Mouse (Mus musculus) embryonic facial prominence, embryonic 12.5 days (tissue): ENCODE measurements at regions not wholly inside any gene's neighbourhood (a gene's known extent, or its start where the extent isn't known, plus 50 kb on each side); places are given as distances from the start of the nearest gene placed in this dataset.

Experiments
- ATAC-seq: fragments of 200-750 bp; cut with Nextera tagmentation; 2 replicates; pipeline ENCODE4 v1.8.0; 2017; ENCODE audit not compliant: insufficient number of reproducible peaks, insufficient read depth, low FRiP score, low TSS enrichment
- H3K27ac ChIP-seq: fragments of 300-500 bp; sonication (generic); 2 replicates; pipeline ENCODE4 v1.5.1; 2016; ENCODE audit warnings: mild to moderate bottlenecking
- H3K27me3 ChIP-seq: fragments of 300-500 bp; sonication (generic); 2 replicates; pipeline ENCODE4 v1.6.1; 2016; ENCODE audit warnings: mild to moderate bottlenecking, moderate library complexity
- H3K36me3 ChIP-seq: fragments of 300-500 bp; sonication (generic); 2 replicates; pipeline ENCODE4 v1.6.1; 2016; ENCODE audit warnings: mild to moderate bottlenecking
- H3K4me1 ChIP-seq: fragments of 300-500 bp; sonication (generic); 2 replicates; pipeline ENCODE4 v1.6.1; 2016
- H3K4me2 ChIP-seq: fragments of 300-500 bp; sonication (generic); replicated peaks from 2 replicates; pipeline ENCODE4 v1.6.1; 2016; ENCODE audit warnings: mild to moderate bottlenecking, moderate library complexity
- H3K4me3 ChIP-seq: fragments of 300-500 bp; sonication (generic); 2 replicates; pipeline ENCODE4 v1.5.1; 2016; ENCODE audit warnings: mild to moderate bottlenecking
- H3K9ac ChIP-seq: fragments of 300-500 bp; sonication (generic); 2 replicates; pipeline ENCODE4 v1.6.1; 2016; ENCODE audit warnings: mild to moderate bottlenecking, moderate library complexity
- H3K9me3 ChIP-seq: fragments of 300-500 bp; sonication (generic); 2 replicates; pipeline ENCODE4 v1.6.1; 2016; ENCODE audit warnings: mild to moderate bottlenecking, moderate library complexity
- WGBS: fragments of 180-500 bp; shearing (Covaris S2); methylation state at CpG from one replicate; pipeline ENCODE4 v1.1.7; 2016; 5-methylcytosine and 5-hydroxymethylcytosine counted together

DNA sequence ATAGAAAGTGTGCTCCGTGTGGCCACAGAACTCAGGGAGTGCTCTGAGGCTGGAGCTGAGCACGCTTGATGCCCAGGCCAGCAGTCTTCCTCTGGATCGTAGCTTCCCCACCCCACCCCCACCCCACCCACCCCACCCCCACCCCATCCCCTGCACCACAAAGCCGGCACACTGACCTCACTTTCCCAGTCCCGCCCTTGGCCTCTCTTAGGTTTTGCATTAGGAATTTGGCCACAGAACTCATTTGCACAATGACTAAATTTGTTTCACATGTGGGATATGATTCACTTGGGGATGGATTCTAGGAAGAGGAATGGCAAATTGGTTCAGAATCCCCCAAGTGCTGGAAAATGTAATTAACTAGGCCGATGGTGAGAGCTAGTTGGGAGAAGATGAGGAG, 94.3 kb downstream of the Tmx1 start:
- WGBS, result 42% methylated on average over 6 of the region's 6 CpGs
- H3K27me3 ChIP-seq, result no peaks in the 10 kb centered on the region

GRCm38 (mm10) chr12:70549296-70549695, 96.4 kb downstream of the Tmx1 start:
- 78% methylated on average over 9 of the region's 9 CpGs for WGBS
- Histone ChIP-seq H3K4me1 (peaks cover 23% of the 10 kb centered on the region), H3K4me3 (no peak overlapping the region), H3K9me3 (no peaks in the 10 kb centered on the region), H3K36me3 (no peaks in the 10 kb centered on the region), H3K27ac (no peak overlapping the region), H3K4me2 (no peak overlapping the region), H3K9ac (no peak overlapping the region), H3K27me3 (no peaks in the 10 kb centered on the region)
- ATAC-seq, result no peak

More for the DNA sequence above, 94.3 kb downstream of the Tmx1 start:
- no peaks in the 10 kb centered on the region for H3K36me3 ChIP-seq
- H3K4me3 ChIP-seq, result no peak overlapping the region
- H3K4me1 ChIP-seq, result peaks cover 40% of the 10 kb centered on the region
- no peak for ATAC-seq
- H3K9ac ChIP-seq, result no peak overlapping the region
- H3K27ac ChIP-seq, result no peak overlapping the region
- no peak overlapping the region for H3K4me2 ChIP-seq
- no peaks in the 10 kb centered on the region for H3K9me3 ChIP-seq

- no peak overlapping the region for H3K27ac ChIP-seq
- no peak overlapping the region for H3K9ac ChIP-seq
- H3K4me3 ChIP-seq, result no peak overlapping the region
- H3K36me3 ChIP-seq, result no peaks in the 10 kb centered on the region
- ATAC-seq, result no peak
- H3K4me1 ChIP-seq, result no peaks in the 10 kb centered on the region
- no peak overlapping the region for H3K4me2 ChIP-seq
- no peaks in the 10 kb centered on the region for H3K27me3 ChIP-seq
- WGBS, result 63% methylated on average over 6 of the region's 6 CpGs
- no peaks in the 10 kb centered on the region for H3K9me3 ChIP-seq
Measured at GRCm38 (mm10) chr12:70553866-70554265, 101.0 kb downstream of the Tmx1 start.

DNA sequence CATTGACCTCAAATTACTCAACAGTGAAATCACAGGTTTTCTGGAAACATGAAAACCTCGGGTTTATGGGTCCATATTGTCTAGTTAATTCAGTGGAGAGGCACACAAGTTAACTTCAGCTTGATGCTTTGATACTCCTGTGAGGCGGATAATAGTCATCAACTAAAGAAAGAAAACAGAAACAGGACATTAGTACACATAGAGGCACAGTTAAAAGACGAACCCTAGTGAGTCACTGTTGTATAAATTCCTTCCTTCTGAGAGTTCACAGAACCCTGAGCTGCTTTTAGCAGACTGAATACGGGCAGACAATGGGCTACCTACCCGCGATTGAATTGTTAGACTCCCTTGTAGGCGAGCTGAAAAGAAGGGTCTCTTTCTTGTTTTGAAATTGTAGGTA, 101.7 kb downstream of the Tmx1 start:
- Histone ChIP-seq H3K9ac (no peak overlapping the region), H3K9me3 (no peaks in the 10 kb centered on the region), H3K4me2 (no peak overlapping the region), H3K27ac (no peak overlapping the region), H3K36me3 (no peaks in the 10 kb centered on the region), H3K4me1 (no peaks in the 10 kb centered on the region), H3K4me3 (no peak overlapping the region), H3K27me3 (no peaks in the 10 kb centered on the region)
- no peak for ATAC-seq
- WGBS, result 62% methylated on average over 7 of the region's 7 CpGs

- Histone ChIP-seq H3K4me3 (no peak overlapping the region), H3K36me3 (no peaks in the 10 kb centered on the region), H3K9me3 (no peaks in the 10 kb centered on the region), H3K9ac (no peak overlapping the region), H3K27me3 (no peaks in the 10 kb centered on the region), H3K4me2 (no peak overlapping the region), H3K4me1 (no peaks in the 10 kb centered on the region), H3K27ac (no peak overlapping the region)
- ATAC-seq, result no peak
- WGBS, result 84% methylated on average over 3 of the region's 3 CpGs
Measured at GRCm38 (mm10) chr12:70555723-70556122, 102.8 kb downstream of the Tmx1 start.

- 90% methylated on average over 6 of the region's 6 CpGs for WGBS
- no peaks in the 10 kb centered on the region for H3K9me3 ChIP-seq
- H3K4me1 ChIP-seq, result no peaks in the 10 kb centered on the region
- ATAC-seq, result no peak
- no peak overlapping the region for H3K4me2 ChIP-seq
- no peaks in the 10 kb centered on the region for H3K27me3 ChIP-seq
- no peak overlapping the region for H3K9ac ChIP-seq
- no peak overlapping the region for H3K4me3 ChIP-seq
- H3K27ac ChIP-seq, result no peak overlapping the region
- no peaks in the 10 kb centered on the region for H3K36me3 ChIP-seq
Measured at GRCm38 (mm10) chr12:70556820-70557219, 103.9 kb downstream of the Tmx1 start.

GRCm38 (mm10) chr12:70563446-70563845, 110.6 kb downstream of the Tmx1 start:
- H3K4me1 ChIP-seq, result no peaks in the 10 kb centered on the region
- no peaks in the 10 kb centered on the region for H3K36me3 ChIP-seq
- no peak overlapping the region for H3K4me2 ChIP-seq
- no peaks in the 10 kb centered on the region for H3K27me3 ChIP-seq
- WGBS, result 82% methylated on average over 4 of the region's 4 CpGs
- H3K4me3 ChIP-seq, result no peak overlapping the region
- H3K9ac ChIP-seq, result no peak overlapping the region
- no peaks in the 10 kb centered on the region for H3K9me3 ChIP-seq
- H3K27ac ChIP-seq, result no peak overlapping the region
- no peak for ATAC-seq

DNA sequence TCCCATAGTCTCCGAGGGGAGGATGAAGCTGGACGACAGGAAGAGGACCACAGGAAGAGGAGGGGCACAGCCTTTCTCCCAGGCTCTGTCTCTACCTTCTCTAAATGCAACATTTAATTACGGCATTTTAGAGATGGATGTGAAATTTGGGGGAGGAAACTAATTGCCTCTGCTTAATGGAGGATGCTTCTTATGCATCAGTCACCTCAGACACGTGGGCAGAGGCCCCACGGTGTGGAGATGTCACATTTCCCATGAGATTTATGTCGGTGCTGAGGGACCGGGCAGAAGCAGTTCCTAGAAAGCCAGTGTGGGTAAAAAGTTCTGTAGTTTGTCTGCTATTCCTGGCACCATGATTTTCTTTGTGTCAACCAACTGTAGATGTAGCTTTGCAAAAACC, 122.8 kb downstream of the Tmx1 start:
- Histone ChIP-seq H3K4me2 (no peak overlapping the region), H3K9me3 (no peaks in the 10 kb centered on the region), H3K36me3 (no peaks in the 10 kb centered on the region), H3K27me3 (no peaks in the 10 kb centered on the region), H3K4me3 (no peak overlapping the region), H3K4me1 (no peaks in the 10 kb centered on the region), H3K27ac (no peak overlapping the region), H3K9ac (no peak overlapping the region)
- ATAC-seq, result no peak
- 72% methylated on average over 7 of the region's 7 CpGs for WGBS

GRCm38 (mm10) chr12:70577769-70578168, 124.9 kb downstream of the Tmx1 start:
- Histone ChIP-seq H3K27ac (no peak overlapping the region), H3K9me3 (peaks cover 3% of the 10 kb centered on the region; the same call in 1 of the 2 replicates), H3K9ac (no peak overlapping the region), H3K4me1 (no peaks in the 10 kb centered on the region), H3K27me3 (no peaks in the 10 kb centered on the region), H3K4me3 (no peak overlapping the region), H3K36me3 (no peaks in the 10 kb centered on the region), H3K4me2 (no peak overlapping the region)
- no peak for ATAC-seq
- 82% methylated on average over 4 of the region's 4 CpGs for WGBS

DNA sequence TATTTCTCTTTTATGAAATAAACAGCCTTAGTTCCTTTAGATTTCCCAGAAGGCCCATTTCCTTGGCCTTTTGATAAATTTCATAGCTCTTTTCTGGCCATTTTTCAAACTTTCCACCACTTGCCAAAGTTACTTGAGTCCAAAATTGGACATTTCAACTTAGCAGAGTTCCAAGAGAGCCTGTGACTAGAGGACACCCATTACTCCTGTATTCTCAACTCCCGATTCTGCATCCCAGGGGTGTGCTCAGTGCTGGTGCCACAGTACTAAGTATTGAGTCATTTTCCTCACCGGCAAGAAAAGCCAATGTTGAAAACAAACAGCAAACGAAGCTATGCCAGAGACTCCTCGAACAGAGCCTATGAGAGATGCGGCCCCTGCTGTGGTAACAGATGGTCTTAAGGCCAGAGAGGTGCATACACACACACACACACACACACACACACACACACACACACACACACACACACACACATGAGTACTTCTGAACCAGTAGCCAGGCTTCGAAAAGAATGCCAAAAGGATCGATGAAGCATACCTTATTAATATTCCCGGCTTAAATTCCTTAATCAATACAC, 126.5 kb downstream of the Tmx1 start:
- Histone ChIP-seq H3K27ac (no peak overlapping the region), H3K27me3 (no peaks in the 10 kb centered on the region), H3K9me3 (peaks cover 4% of the 10 kb centered on the region; the same call in 1 of the 2 replicates), H3K36me3 (no peaks in the 10 kb centered on the region), H3K4me2 (no peak overlapping the region), H3K4me3 (no peak overlapping the region), H3K9ac (no peak overlapping the region), H3K4me1 (no peaks in the 10 kb centered on the region)
- WGBS, result 84% methylated on average over 8 of the region's 8 CpGs
- ATAC-seq, result no peak

GRCm38 (mm10) chr12:70586181-70586580, 133.3 kb downstream of the Tmx1 start:
- H3K36me3 ChIP-seq, result no peaks in the 10 kb centered on the region
- no peak overlapping the region for H3K4me2 ChIP-seq
- H3K27me3 ChIP-seq, result no peaks in the 10 kb centered on the region
- WGBS, result 76% methylated on average over 2 of the region's 2 CpGs
- H3K9me3 ChIP-seq, result peaks cover 4% of the 10 kb centered on the region; the same call in 1 of the 2 replicates
- no peaks in the 10 kb centered on the region for H3K4me1 ChIP-seq
- H3K27ac ChIP-seq, result no peak overlapping the region
- H3K4me3 ChIP-seq, result no peak overlapping the region
- H3K9ac ChIP-seq, result no peak overlapping the region
- ATAC-seq, result no peak

DNA sequence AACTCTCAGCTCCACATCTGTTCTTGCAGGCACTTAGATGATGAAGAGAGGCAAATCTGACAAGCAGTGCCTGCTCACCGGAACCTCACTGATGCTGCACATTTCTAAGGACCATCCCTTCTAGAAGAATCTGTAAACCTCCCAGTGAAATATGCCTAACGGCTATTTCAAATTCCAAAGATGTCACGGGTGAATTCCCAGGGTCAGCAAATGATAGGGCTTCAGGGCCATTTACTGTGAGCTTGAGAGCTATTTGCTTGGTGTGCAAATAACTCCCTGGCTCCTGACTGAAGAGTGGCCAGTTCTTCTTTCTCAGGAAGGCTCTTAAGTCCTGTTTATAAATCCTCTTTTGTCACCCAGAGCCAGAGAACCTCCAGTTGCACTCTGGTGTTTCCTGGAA, 135.3 kb downstream of the Tmx1 start:
- H3K4me1 ChIP-seq, result no peaks in the 10 kb centered on the region
- no peak overlapping the region for H3K9ac ChIP-seq
- H3K4me2 ChIP-seq, result no peak overlapping the region
- H3K27me3 ChIP-seq, result no peaks in the 10 kb centered on the region
- no peaks in the 10 kb centered on the region for H3K36me3 ChIP-seq
- WGBS, result 30% methylated on average over 3 of the region's 3 CpGs
- no peak overlapping the region for H3K4me3 ChIP-seq
- H3K27ac ChIP-seq, result no peak overlapping the region
- H3K9me3 ChIP-seq, result no peaks in the 10 kb centered on the region
- ATAC-seq, result no peak

- Histone ChIP-seq H3K27ac (no peak overlapping the region), H3K4me1 (no peaks in the 10 kb centered on the region), H3K27me3 (no peaks in the 10 kb centered on the region), H3K36me3 (no peaks in the 10 kb centered on the region), H3K9ac (no peak overlapping the region), H3K4me3 (no peak overlapping the region), H3K4me2 (no peak overlapping the region), H3K9me3 (no peaks in the 10 kb centered on the region)
- WGBS, result 80% methylated on average over 2 of the region's 2 CpGs
- ATAC-seq, result no peak
Measured at GRCm38 (mm10) chr12:70589315-70589742, 136.4 kb downstream of the Tmx1 start.
